Mouse (Mus musculus) thymus, adult 18-20 months (tissue): ENCODE data around the gene Tlr4.

ENCODE experiments used
- DNase-seq, 2 experiments: peaks; one replicate each; pipeline ENCODE4 v3.0.0; 2022; ENCODE audit warnings: mixed read lengths in 2 of 2

Gene Tlr4

DNA sequence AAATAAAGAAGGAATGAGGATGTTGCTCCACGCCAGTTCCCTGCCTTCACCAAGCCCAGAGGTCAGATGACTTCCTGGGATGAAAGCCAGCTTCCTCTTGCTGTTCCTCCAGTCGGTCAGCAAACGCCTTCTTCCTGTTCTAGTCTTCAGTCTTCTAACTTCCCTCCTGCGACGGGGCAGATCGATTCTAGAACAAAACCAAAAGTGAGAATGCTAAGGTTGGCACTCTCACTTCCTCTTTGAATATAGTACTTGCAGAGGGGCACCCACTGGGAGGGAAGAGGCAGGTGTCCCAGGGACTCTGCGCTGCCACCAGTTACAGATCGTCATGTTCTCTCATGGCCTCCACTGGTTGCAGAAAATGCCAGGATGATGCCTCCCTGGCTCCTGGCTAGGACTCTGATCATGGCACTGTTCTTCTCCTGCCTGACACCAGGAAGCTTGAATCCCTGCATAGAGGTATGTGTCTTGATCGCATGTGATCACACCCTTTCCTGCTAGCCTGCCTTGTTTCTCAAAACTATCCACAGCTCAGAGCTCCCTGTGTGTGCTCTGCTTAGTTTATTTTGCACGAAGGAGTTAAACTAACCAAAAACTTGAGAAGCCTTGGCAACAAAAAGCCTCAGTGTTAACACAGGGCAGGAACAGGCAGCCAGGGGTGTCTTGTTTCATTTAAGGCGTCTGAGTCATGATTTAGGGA is at the start of gene Tlr4:
Gene Tlr4, plus strand, starts transcription at position 122 of the 700 bp plus-strand sequence.
- DNase-seq: peak; percentile 15 to 31

DNA sequence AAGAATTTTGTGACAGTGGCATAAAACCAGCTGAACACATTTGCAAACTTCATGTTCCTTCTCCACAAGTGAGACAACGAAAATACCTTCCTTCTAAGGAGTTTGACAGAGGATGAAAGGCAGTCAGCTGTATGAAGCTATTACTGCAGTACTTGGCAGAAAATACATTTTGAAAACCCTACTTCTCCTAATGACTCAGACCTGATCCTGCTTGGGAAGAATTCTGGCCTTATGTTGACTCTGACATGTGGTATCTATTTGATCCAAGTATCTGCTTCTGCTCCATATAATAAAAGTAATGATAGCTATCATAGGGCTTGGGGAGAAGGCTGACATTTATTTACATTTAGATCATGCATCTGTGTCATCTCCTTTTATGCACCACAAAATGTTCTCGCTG is 33.1 kb upstream of the Tlr4 start:
- DNase-seq: no peak

DNA sequence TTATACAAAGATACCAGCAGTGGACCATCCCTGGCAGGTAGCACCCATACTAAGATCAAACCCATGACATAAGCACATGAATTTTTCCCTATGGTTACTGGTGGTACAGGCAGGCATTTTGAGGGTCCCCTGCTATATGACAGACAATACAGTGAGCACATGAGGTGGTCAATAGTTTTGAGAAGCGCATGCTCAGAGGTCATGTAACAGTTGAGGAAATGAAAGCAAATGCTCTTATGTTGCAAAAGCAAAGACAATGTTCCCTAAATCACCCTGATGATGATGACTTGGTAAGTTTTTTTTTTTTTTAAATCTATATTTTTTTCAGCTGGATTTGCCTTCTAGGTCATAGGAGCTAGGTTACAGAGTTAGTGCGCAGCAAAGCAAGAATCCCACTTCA is 30.7 kb upstream of the Tlr4 start:
- DNase-seq: no peak

DNA sequence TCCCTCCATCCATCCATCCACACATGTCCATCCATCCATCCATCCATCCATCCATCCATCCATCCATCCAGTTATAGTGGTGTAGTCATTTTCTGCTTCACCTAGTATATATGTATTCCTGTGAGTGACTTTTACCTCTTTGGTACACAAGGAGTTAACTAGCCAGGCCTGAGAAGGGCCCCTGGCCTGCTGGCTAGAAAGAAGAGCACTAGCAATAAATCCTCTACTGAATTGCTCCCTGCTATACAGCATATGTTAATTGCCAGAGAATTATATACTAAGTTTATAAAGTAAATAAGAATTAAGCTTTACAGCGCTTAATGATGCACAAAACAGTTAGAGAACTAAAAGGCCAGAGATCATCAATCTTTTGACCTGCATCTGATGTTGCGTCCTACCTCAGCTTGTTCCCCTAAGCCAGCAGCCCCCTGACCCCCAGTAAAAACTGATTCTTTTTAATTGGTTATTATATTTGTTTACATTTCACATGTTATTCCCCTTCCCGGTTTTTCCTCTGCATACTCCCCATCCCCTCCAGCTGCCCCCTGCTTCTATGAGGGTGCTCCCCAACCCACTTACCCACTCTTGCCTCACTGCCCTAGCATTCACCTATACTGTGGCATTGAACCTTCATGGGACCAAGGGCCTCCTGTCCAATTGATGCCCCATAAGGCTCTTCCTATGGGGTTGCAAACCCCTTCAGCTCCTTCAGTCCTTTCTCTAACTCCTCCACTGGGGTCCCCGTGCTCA is 22.7 kb upstream of the Tlr4 start:
- no peak for DNase-seq

DNA sequence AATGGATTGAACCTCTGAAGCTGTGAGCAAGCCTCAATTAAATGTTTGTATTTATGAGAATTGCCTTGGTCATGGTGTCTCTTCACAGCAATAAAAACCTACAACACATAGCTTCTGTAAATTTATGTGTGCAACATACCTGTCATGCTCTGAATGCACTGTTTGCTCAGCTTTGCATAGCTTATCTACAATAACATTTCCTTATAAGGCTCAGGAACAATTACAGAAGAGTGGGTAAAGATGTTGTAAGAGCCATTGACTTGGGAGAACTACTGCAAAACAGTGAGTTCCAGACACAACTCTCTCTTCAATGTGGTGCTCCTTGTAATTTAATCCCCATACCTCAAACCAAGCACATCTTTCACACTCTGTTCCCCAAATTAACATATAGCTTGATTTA is 21.6 kb upstream of the Tlr4 start:
- no peak for DNase-seq

DNA sequence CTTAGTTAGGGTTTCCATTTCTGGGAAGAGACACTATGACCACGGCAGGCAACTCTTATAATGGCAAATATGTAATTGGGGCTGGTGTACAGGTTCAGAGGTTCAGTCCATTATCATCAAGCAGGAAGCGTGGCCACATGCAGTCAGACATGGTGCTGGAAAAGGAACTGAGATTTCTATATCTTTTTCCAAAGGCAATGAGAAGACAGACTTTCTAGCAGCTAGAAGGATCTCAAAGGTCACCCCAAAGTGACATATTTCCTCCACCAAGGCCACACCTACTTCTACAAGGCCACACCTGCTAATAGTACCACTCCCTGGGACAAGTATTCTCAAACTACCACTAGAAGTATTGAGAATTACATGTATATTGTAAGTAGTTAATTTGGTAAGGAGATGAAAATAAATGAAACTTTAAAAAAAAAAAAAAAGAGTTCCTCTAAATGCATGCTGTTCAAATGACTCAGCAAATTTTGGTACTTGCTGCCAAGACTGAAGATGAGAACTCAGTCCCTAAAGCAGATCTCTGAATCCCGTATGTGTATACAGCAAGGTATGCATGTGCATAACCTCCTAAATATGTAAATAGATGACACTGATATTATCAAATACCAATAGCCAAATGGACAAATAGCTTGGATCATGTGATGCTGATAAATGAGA is 10.9 kb upstream of the Tlr4 start:
- no peak for DNase-seq

DNA sequence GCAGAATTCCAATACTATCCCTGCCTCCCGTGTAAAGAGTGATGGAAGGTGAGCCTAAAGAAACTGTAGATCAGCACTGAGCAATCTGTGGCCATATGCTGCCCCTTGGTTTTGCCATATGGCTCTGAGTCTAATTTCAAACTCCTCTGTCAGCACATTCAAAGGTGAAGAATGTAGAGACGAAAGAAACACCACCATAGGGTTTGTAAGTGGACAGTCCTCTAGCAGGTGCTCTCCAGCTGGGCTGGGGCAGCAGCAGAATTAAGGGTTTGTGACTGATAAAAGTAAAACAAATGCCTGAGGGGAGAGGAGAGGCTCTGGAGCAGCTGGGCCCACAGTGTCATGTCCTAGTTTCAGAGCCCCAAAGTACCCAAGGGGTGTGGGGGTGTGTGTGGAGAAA is 6.2 kb upstream of the Tlr4 start:
- no peak for DNase-seq

DNA sequence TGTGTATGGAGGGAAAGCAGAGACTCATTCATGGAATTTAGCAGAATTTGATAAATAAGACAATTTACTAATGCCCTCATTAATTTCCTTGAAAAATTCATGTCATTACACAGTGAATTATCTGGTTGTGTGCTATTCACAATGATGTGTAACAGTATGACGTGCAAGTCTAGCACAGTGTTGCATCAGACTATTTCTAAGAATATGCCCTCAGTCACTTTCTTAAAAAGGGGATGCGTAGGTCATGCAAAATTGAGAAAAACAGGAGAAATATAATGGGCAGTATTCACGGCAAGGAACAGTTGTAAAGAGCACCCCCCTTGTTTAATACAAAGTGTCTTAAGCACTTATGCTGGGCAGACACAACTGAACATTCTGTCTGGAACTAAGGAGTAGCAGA is 5.6 kb upstream of the Tlr4 start:
- no peak for DNase-seq

DNA sequence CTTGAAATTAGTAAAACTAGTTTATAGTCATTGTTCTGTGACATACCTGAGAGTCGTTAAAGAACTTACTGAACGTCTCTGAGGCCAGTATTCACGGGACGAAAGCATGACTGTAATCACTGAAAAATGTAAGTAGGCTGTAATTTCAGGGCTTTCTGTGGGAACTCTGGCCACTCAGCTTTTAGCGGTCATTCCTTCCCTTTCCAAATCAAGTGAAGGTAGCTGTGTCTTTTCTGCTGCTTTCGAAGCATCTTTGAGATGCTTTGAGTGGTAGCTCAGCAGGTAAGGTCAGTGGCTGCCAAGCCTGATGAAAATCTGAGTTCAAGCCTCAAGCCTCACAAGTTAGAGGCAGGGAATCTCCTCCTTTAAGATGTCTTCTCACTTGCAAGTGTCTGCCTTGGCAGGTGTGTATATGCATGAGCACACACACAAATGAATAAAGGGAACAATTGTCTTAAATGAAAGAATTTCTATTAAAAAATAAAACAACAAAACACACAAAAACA is 832 bp downstream of the Tlr4 start:
- DNase-seq: no peak

DNA sequence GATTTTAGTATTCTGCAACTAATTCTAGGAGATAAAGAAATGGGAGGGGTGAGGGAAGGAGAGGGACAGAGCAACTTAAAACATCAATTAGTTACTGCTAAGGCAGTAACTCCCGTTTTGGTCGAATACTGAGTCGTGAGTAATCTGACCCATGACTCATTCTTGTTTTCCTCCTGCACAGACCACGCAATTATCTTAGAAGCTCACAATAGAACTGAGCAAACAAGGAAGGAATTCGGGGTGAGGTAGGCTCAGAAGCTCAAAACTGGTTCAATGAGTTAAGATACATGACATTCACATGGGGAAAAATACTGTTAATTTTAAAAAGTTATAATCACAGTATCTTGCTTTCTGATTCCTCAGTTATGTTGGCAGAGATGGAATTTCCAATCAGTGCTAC is 1.3 kb downstream of the Tlr4 start:
- no peak for DNase-seq

DNA sequence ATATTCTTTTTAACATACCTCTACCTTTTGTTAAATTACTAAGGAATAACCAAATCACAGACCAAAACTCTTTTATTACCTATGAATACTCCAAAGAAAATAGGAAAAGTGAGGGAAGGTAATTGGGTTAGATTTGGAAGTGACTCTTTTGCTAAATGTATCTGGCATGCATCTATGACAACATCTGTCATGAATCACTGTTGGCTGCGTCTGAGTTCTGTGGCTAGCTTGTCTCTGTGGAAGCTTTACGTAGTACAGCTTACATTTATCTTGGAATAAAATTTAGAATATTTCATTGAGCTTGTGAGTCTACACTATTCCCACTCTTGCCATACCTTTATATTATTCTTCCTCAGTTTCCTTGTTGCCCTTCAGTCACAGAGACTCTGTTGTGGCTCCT is 10.7 kb downstream of the Tlr4 start:
- DNase-seq: no peak

DNA sequence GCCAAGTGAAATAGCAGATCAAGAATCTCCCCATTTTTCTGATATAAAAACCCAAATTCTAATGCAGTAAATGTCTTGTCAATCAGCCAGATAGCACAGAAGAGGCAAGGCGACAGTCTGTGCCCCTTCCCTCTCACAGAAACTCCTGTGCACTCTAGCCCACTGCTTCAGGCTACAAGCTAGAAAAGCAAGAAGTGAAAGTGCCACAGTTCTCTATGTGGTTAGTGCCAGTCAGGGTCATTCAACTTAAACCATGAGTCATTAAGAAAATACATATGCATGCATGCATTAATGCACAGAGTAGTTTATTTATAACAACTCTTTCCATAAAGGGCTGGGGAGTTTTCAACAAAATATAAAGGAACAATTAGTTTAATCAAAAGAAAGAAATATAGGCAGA is 15.9 kb downstream of the Tlr4 start:
- no peak for DNase-seq

DNA sequence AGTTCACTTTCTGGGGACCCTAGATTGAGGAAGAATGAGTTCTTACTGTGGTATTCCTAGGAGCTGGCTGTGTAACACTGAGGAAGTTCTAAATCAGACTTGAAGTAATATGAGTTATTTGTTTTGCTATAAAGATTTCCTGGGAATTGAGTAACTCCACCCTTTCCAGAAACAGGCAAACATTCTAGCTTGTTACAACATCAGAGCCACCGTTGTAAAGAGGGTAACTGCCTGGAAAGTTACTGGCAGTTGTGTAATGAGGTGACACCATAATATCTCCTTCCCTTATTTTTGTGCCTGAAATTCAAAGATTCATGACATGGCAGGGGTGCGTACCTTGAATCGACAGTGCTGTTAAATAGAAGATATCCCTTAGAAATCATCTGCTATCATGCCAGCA is 24.6 kb downstream of the Tlr4 start:
- no peak for DNase-seq

DNA sequence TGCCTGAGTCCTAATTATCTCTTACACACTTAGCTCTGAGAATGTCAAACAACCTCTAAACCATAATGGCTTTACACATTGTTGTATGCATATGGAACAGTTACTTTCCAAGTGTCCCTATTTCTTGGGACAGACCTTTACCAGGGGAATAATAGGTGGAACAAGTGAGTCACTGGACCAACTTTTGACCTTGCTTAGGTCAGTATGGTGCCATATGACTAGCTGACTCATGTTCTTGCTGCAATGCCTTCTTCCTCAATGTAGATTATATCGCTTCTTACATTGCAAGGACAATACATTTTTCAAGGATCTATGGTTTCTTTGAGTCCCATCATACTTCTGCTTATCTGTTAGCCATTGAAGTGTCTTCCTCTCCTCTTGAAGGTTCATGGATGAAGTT is 29.6 kb downstream of the Tlr4 start:
- DNase-seq: no peak

DNA sequence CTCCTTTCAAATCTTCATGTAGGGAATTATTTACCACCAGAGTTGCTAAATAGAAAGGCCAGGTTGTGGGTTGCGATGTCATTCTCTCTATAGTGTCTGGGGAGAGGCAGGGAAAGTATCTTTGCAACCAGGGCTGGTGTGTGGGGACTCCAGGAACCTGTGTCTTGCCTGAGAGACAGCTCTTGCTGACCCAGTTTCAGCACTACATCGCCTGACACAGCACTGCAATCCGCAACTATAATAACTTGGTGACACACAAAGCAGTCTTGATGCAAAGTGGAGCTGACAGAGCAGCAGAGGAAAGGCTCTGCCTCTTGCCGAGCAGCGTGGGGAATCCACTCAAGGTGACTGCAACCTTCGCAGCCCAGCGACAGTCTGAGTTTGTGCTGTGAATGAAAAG is 42.5 kb downstream of the Tlr4 start:
- DNase-seq: no peak

DNA sequence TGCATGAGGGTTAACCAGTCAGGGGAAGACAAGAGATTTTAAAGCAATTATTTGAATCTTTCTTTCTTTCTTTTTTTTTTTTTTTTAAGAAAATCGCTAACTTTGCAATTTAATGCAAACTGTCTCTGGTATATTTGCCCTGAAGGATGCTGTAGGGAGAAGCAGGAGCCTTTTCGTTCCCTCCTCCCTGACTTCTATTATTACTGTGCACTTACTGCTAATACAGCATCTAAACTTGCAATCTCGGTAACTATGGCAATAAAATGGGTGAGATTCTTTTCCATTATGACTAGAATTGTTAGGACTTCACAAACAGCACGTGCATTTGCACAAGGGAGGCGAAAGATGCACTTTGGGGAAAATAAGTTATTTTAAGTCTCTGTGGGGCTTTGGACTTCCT is 44.6 kb downstream of the Tlr4 start:
- no peak for DNase-seq

DNA sequence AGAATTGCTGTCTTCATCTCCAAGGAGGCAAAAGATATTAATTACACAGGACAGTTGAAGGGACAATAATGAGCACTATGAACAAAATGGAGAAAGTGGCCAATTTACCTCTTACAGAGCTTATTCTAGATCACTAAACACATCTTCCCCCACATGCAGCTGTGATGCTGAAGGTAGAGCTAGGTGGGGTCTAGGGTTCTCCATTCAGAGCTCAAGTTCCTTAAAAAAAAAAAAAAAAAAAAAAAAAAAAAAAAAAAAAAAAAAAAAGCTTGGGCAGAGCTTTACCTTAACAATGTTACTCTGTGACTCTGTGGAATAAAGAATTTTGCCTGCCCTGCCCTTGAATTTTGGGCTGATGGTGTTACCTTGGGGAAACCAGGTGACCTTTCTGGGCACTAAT is 46.0 kb downstream of the Tlr4 start:
- no peak for DNase-seq

DNA sequence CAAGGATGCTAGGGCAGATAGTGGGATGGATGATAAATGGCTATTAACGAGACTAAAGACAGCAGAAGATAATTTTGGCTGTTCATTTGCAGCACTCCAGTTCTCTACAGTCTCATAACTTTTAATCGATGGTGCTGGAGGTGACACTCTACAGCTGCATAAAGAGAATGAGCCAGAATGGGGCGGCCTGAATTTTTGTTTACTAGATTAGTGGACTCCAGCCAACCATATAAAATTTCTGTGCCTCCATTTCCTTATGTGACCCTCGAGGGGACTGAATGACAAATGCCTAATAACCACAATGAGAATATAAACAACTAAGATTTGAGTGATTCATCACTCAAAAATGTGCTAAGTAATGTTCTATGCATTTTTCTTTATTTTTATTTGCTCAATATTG is 48.4 kb downstream of the Tlr4 start:
- no peak for DNase-seq

DNA sequence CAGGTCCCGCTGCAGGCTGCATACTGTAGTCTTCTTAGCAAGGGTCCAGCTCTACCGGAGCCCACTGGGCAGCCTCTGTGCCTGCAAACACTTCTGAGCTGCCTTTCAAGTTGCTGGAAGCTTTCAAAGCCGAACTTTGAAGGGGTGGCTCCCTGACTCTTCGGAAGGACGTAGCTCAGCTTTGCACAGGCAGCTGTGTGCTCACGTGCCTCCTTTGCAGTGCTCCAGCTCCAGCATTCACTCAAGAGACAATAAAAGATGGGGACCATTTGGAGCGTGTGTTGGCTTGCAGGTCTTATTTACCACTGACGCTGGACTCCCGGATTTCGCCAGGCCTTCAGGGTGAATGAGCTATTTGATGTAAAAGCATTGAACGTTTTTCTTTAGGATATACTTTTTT is 50.2 kb downstream of the Tlr4 start:
- DNase-seq: no peak

DNA sequence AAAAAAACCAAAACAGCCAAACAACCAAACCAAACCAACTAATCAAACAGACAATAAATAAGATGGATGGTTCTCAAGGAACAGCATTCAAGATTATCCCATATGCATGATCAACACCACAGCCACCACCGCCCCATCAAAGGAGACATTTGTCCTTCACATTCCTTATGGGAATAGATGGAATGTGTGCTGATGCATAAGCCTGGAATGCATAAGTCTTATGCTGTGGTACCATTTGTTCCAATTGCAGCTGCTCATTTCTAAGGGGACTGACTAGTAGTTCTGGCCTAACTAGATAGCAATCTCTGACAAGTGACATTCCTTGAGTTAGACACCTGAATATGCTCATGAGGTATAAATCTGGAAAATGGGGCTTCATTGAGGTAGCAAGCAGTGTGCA is 54.1 kb downstream of the Tlr4 start:
- DNase-seq: no peak

DNA sequence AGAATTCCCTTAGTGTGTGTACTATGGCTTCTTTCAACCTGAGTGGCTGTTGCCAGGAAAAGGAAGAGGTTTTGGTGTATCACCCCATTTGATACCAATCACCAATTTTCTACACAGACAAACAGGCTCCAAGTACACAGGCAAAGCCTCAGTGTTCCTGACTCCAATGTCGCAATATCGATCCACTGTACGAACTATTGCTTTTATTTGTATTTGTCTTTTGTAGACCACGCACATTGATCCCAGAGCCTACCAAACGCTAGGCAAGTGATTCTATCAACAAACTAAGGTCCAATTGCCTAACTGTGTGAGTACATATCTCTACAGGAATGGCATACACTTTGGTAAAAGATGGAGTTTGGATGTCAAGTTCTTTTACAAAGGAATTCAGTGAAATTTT is 55.9 kb downstream of the Tlr4 start:
- no peak for DNase-seq

DNA sequence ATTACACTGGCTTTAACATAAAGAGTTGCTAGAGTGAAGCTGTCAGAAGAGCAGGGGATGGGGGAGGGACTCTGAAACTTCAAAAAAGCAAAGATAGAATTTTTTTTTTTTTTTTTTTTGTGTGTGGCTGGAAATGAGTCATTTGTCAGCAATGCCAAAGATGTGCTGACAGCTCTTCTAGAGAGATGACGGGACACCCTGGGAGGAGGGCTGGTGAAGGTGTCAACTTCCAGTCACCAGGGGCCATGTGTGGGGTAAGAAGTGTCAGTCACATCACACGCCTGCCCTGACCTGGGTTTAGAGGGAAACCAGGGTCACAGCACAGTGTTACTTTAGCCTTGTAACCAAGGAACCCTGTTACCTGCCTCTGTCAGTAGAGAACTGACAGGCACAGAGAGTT is 67.2 kb downstream of the Tlr4 start:
- no peak for DNase-seq

DNA sequence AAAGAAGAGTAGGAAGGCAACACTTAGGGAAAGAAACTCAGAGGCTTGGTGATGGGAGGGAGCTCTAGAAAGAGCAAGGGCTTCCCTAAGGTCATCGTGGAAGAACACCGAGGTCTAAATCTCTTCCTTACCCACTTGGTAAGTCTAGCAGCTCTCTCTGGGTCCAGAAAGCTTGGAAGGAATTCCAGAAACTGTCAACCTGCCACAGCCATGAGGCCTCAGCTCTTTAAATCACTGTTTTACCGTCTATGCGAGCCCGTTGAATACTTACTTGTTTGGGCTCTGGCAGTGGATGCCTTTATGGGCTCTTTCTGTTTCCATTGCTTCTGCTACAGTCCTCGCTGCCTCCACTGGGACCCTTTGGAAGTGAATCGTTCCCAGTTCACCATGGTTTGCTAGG is 67.6 kb downstream of the Tlr4 start:
- no peak for DNase-seq

DNA sequence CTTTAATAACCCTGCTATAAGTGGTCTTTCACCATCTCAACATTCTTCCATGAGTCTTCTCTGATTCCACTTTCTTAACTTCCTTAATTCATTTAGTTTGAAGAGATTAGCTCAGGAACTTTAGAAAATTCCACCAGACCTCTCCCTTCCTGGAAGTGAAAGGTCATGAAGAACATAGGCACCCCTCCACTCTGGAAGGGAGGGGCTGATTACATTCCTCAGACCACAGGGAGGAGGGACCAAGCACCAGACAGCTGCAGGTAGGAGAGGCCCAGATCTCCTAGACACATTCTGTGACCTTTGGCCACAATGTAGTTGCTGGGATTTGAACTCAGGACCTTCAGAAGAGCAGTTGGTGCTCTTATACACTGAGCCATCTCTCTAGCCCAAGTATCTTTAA is 72.7 kb downstream of the Tlr4 start:
- DNase-seq: no peak
